Mouse (Mus musculus): Measurements from ENCODE around the gene Rhbdf2.

Gene Rhbdf2

DNA sequence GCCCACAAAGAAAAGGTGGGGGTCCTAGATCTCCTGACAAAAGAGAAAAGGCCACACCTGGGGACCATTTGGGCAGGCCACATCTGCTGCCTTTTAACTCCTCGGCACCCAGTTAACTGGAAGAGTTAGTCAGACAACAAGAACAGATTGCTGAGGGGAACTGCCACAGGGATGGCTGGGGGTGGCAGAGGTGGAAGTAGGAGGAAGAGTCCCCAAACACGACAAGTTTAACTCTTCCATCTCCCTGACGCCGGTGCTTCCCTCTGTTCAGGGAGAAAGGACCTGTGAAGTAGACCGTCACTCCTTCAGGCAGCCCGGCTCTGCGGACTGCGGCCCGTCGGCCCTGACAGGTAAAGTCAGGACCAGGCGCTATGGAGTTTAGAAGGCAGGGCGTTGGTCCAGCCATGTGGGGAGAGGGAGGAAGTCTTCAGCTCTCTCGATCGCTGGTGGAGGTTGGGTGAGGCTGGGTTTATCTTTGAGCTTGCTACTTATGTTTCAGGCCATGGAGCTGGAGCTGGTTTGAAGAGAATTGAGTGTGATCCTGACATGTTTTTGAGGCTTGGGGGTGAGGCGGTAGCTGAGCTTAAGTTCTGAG, 32.3 kb upstream of the Rhbdf2 start:
- no peak for DNase-seq (ENCODE audit: low read depth, low spot score)

GRCm38 (mm10) chr11:116658238-116658637, 31.4 kb upstream of the Rhbdf2 start:
- no peak for DNase-seq (ENCODE audit: low read depth, low spot score)

- DNase-seq (ENCODE audit: low read depth, low spot score) = peak; percentile 49
These were observed 30.7 kb upstream of the Rhbdf2 start for GRCm38 (mm10) chr11:116657311-116658223.

DNA sequence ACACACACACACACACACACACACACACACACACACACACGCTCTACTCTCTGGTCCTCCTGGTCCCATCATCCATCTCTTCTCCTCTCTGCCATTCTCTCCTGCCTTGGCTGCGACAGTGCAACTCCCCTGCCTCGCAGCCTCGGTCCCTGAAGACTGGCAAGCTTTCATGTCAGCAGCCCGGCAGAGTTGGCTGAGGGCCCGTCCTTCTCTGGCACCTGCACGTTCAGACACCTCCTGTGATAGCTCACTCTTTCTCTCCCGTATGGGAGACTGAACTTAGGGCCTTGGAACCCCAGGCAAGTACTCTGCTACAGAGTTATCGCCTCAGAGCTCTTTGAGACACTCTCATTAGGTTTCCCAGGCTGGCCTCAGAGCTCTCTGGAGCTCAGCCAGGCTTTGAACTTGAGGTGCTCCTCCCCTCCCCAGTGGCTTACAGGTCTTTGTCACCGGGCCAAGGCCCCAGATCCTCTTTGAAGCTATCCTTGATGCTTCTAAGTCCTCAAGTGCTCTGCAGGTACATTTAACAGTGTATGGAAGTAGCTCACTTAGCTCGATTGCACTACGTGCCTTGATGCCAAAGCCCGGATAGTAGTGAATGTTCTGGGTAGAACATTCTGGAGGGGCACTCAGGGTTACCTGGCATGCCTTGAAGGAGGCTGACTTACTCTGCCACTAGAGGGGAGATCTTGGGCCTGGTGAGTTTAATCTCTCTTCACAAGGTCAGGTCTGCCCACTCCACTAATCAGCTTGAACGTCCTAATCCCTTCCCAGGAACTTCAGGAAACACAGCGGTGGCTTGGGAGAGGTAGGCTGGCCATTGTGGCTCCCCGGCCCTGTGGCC, 29.8 kb upstream of the Rhbdf2 start:
- no peak for DNase-seq (ENCODE audit: low read depth, low spot score)

GRCm38 (mm10) chr11:116654255-116654821, 27.5 kb upstream of the Rhbdf2 start, which contains the start of gene Cygb:
Gene Cygb (minus strand): TSS chr11:116654313.
- DNase-seq (ENCODE audit: low read depth, low spot score) = no peak

DNA sequence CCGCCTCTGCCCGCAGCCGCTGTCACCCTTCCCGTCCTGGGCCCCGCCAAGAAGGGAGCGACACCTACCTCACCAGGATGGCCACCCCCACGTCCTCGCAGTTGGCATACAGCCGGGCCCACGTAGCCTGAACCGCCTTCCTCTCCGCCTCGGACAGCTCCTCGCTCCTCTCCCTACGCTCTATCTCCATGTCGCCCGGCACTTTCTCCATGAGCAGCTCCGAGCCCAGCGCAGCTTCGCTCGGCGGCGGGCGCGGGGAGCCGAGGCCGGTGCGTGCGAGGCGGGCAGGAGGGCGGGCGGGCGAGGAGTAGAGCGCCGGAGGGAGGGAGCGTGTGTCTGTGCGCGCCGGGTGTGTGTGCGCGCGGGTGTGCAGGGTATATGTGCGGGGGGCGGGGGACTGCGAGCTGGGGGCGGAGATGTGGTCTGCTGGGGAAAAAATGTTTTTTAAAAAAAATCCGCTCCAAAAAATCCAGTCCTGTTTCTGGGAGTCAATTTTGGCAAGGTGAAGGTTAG, 26.9 kb upstream of the Rhbdf2 start:
- no peak for DNase-seq (ENCODE audit: low read depth, low spot score)

- DNase-seq (ENCODE audit: low read depth, low spot score) = no peak
These were observed 26.4 kb upstream of the Rhbdf2 start, which contains the start of gene Prcd for GRCm38 (mm10) chr11:116653234-116653633. Gene Prcd (plus strand): TSS chr11:116653534.

DNA sequence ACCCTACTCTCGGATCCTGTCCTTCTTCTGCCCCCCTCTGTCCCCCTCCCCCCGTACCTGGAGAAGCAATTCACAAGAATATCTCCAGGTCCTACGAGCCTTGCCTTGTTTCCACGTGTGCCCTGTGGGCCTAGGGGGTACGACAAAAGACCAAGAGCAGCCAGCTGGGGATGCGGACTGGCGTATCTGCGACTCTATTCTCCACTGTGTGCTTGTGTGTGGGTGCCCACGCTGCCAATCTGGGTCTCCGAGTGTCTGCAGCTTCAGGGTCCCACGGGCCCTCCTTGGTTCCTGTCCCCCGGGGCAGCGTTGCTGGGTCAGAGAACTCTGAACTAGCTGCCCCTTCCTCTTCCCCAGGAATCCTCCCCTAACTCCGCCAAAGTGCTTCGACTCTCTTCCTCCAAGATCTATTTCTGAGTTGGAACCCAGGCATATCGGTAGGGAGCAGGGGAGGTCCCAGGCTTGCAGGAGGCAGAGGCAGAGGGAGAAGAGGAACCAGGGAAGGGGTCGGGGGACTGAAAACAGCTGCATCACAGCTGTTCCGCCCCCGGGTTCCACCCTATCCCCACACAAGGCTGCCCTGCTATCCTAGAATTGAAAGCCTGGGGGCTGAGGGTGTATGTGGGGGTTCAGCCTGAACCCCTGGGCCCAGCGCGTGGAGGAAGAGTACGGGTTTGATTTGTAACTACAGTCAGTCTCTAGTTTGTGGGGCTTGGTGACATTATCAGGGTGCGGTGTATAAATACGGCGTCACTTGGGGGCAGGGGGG, 25.7 kb upstream of the Rhbdf2 start:
- DNase-seq (ENCODE audit: low read depth, low spot score) = no peak

GRCm38 (mm10) chr11:116651339-116651738, 24.5 kb upstream of the Rhbdf2 start:
- no peak for DNase-seq (ENCODE audit: low read depth, low spot score)

- no peak for DNase-seq (ENCODE audit: low read depth, low spot score)
These were observed 24.0 kb upstream of the Rhbdf2 start for GRCm38 (mm10) chr11:116650811-116651210.

GRCm38 (mm10) chr11:116649711-116650337, 23.0 kb upstream of the Rhbdf2 start:
- DNase-seq (ENCODE audit: low read depth, low spot score) = no peak

- no peak for DNase-seq (ENCODE audit: low read depth, low spot score)
These were observed 22.2 kb upstream of the Rhbdf2 start for GRCm38 (mm10) chr11:116648976-116649375.

- no peak for DNase-seq (ENCODE audit: low read depth, low spot score)
These were observed 21.5 kb upstream of the Rhbdf2 start for GRCm38 (mm10) chr11:116648213-116648921.

DNA sequence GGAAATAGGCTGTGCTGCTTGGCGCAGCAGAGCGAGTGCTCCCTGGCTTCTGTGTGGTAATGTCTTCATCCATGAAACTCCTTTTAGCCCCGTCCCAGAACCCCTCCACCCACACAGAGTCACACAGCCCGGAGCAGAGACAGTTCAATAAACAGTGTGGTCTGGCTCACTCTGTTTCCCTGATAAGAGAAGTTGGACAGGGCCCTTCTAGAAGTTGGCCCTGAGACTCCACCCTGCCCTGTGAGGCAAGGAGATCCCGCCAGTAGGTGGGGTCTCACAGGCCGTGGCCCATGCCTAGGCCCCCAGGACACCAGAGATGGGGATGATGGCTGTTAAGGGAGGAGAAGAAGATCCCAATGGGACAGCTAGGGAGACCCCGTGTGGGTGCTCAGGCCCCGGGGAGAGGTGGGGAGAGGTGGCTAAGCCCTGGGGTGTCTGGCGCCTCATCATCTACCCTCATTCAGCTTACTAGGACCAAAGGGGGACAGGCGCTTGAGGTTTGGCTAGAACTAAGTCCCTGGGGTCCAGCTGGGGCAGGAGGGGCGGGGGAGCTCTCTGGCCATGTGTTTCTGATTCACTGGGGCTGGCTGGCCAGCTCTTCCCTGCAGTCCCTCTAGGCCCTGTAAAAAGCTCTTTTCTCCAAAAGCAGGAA, 20.6 kb upstream of the Rhbdf2 start:
- DNase-seq (ENCODE audit: low read depth, low spot score) = no peak

- DNase-seq (ENCODE audit: low read depth, low spot score) = no peak
These were observed 20.0 kb upstream of the Rhbdf2 start for GRCm38 (mm10) chr11:116646771-116647170.

DNA sequence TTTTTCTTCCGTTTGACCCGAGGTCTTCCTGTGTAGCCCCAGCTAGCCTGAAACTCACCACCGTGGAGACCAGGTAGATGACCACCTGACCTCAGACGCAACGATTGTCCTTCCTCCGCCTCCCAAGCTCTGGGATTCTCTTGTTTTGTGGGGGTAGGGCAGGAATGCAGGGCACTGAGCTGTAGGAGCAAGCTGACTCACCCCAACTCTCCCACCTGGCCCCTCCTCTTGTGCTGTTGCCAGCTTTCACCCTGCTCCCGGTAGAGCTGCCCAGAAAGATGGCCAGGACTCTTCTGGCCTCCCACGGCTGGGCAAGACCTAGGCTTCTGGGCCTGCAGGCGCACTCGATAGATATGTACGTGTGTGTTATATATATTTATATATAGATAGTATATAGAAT, 19.3 kb upstream of the Rhbdf2 start:
- DNase-seq (ENCODE audit: low read depth, low spot score) = no peak

GRCm38 (mm10) chr11:116645446-116646110, 18.8 kb upstream of the Rhbdf2 start:
- DNase-seq (ENCODE audit: low read depth, low spot score) = no peak
